Mouse (Mus musculus): ENCODE data around the gene Ifitm5. TPM values are rescaled to one million over a fixed set of nuclear protein-coding genes. Genes with fewer than 3 reads are reported as not detected.
"Not testable (repeated sequence)": the region's sequence is repeated elsewhere in the genome, so short reads cannot be mapped to it uniquely, and the experiment has no call there.

The Ifitm5 gene
- polyA plus RNA-seq, 1 experiment = 1.2 TPM

GRCm38 (mm10) chr7:140989022-140989421 lies 38.9 kb upstream of the Ifitm5 start:
- DNase-seq (ENCODE audit: low read depth in 1 of 2, low spot score in 2 of 2) = no peak
- no peak for TF ChIP-seq POLR2A (IDR thresholded peaks at IDR 0.05; ENCODE audit: low read depth, low read length)
- TF ChIP-seq CTCF (IDR thresholded peaks at IDR 0.05; ENCODE audit: extremely low read depth, insufficient read depth, insufficient read length, insufficient replicate concordance) = no peak
- H3K36me3 ChIP-seq (ENCODE audit: control insufficient read depth, insufficient read depth, low read length) = no peaks in the 10 kb centered on the region
- H3K27me3 ChIP-seq (ENCODE audit: control insufficient read depth, insufficient read depth, low read length) = no peaks in the 10 kb centered on the region
- H3K27ac ChIP-seq (ENCODE audit: insufficient read depth, low read length) = no peak overlapping the region
- H3K4me1 ChIP-seq (ENCODE audit: control insufficient read depth, insufficient read depth, insufficient read length) = peaks cover 4% of the 10 kb centered on the region; the same call in 1 of the 2 replicates
- WGBS = 85% methylated on average over 4 of the region's 4 CpGs
- no peak overlapping the region for H3K4me3 ChIP-seq (ENCODE audit: extremely low read depth, insufficient read depth, insufficient read length)

- TF ChIP-seq POLR2A (IDR thresholded peaks at IDR 0.05; ENCODE audit: low read depth, low read length) (no peak), CTCF (IDR thresholded peaks at IDR 0.05; ENCODE audit: extremely low read depth, insufficient read depth, insufficient read length, insufficient replicate concordance) (no peak)
- no peak overlapping the region for H3K27ac ChIP-seq (ENCODE audit: insufficient read depth, low read length)
- no peaks in the 10 kb centered on the region for H3K27me3 ChIP-seq (ENCODE audit: control insufficient read depth, insufficient read depth, low read length)
- no peaks in the 10 kb centered on the region for H3K36me3 ChIP-seq (ENCODE audit: control insufficient read depth, insufficient read depth, low read length)
- DNase-seq (ENCODE audit: low read depth in 1 of 2, low spot score in 2 of 2) = no peak
- 49% methylated on average over 17 of the region's 17 CpGs for WGBS
- no peak overlapping the region for H3K4me3 ChIP-seq (ENCODE audit: extremely low read depth, insufficient read depth, insufficient read length)
- peaks cover 4% of the 10 kb centered on the region; the same call in 1 of the 2 replicates for H3K4me1 ChIP-seq (ENCODE audit: control insufficient read depth, insufficient read depth, insufficient read length)
Observed at GRCm38 (mm10) chr7:140987182-140988138, 37.4 kb upstream of the Ifitm5 start.

GRCm38 (mm10) chr7:140982971-140983370 lies 32.9 kb upstream of the Ifitm5 start:
- 74% methylated on average over 7 of the region's 7 CpGs for WGBS
- no peaks in the 10 kb centered on the region; the same call in 1 of the 2 replicates for H3K4me1 ChIP-seq (ENCODE audit: control insufficient read depth, insufficient read depth, insufficient read length)
- H3K36me3 ChIP-seq (ENCODE audit: control insufficient read depth, insufficient read depth, low read length) = no peaks in the 10 kb centered on the region
- no peak overlapping the region for H3K4me3 ChIP-seq (ENCODE audit: extremely low read depth, insufficient read depth, insufficient read length)
- H3K27me3 ChIP-seq (ENCODE audit: control insufficient read depth, insufficient read depth, low read length) = no peaks in the 10 kb centered on the region
- TF ChIP-seq POLR2A (IDR thresholded peaks at IDR 0.05; ENCODE audit: low read depth, low read length) (no peak), CTCF (IDR thresholded peaks at IDR 0.05; ENCODE audit: extremely low read depth, insufficient read depth, insufficient read length, insufficient replicate concordance) (no peak)
- no peak for DNase-seq (ENCODE audit: low read depth in 1 of 2, low spot score in 2 of 2)
- H3K27ac ChIP-seq (ENCODE audit: insufficient read depth, low read length) = no peak overlapping the region

- TF ChIP-seq CTCF (IDR thresholded peaks at IDR 0.05; ENCODE audit: extremely low read depth, insufficient read depth, insufficient read length, insufficient replicate concordance) = no peak
- no peak for TF ChIP-seq POLR2A (IDR thresholded peaks at IDR 0.05; ENCODE audit: low read depth, low read length)
- DNase-seq (ENCODE audit: low read depth in 1 of 2, low spot score in 2 of 2) = no peak
- H3K36me3 ChIP-seq (ENCODE audit: control insufficient read depth, insufficient read depth, low read length) = no peaks in the 10 kb centered on the region
- WGBS = 33% methylated on average over 8 of the region's 8 CpGs
- H3K27me3 ChIP-seq (ENCODE audit: control insufficient read depth, insufficient read depth, low read length) = no peaks in the 10 kb centered on the region
- H3K27ac ChIP-seq (ENCODE audit: insufficient read depth, low read length) = no peak overlapping the region
- H3K4me1 ChIP-seq (ENCODE audit: control insufficient read depth, insufficient read depth, insufficient read length) = no peaks in the 10 kb centered on the region; the same call in 1 of the 2 replicates
- no peak overlapping the region for H3K4me3 ChIP-seq (ENCODE audit: extremely low read depth, insufficient read depth, insufficient read length)
Observed at GRCm38 (mm10) chr7:140981704-140982103, 31.6 kb upstream of the Ifitm5 start.

- not testable (repeated sequence) for H3K4me1 ChIP-seq (ENCODE audit: control insufficient read depth, insufficient read depth, insufficient read length); H3K36me3 ChIP-seq (ENCODE audit: control insufficient read depth, insufficient read depth, low read length); H3K4me3 ChIP-seq (ENCODE audit: extremely low read depth, insufficient read depth, insufficient read length); H3K27me3 ChIP-seq (ENCODE audit: control insufficient read depth, insufficient read depth, low read length); H3K27ac ChIP-seq (ENCODE audit: insufficient read depth, low read length); DNase-seq (ENCODE audit: low read depth in 1 of 2, low spot score in 2 of 2)
- 69% methylated on average over 9 of the region's 9 CpGs for WGBS
Observed at GRCm38 (mm10) chr7:140976720-140977119, 26.6 kb upstream of the Ifitm5 start.

GRCm38 (mm10) chr7:140975465-140975864 lies 25.4 kb upstream of the Ifitm5 start:
- no peaks in the 10 kb centered on the region for H3K27me3 ChIP-seq (ENCODE audit: control insufficient read depth, insufficient read depth, low read length)
- H3K4me3 ChIP-seq (ENCODE audit: extremely low read depth, insufficient read depth, insufficient read length) = no peak overlapping the region
- no peak for DNase-seq (ENCODE audit: low read depth in 1 of 2, low spot score in 2 of 2)
- H3K36me3 ChIP-seq (ENCODE audit: control insufficient read depth, insufficient read depth, low read length) = no peaks in the 10 kb centered on the region
- H3K4me1 ChIP-seq (ENCODE audit: control insufficient read depth, insufficient read depth, insufficient read length) = peaks cover 2% of the 10 kb centered on the region; the same call in 1 of the 2 replicates
- WGBS = 84% methylated on average over 3 of the region's 3 CpGs
- no peak for TF ChIP-seq POLR2A (IDR thresholded peaks at IDR 0.05; ENCODE audit: low read depth, low read length)
- TF ChIP-seq CTCF (IDR thresholded peaks at IDR 0.05; ENCODE audit: extremely low read depth, insufficient read depth, insufficient read length, insufficient replicate concordance) = no peak
- no peak overlapping the region for H3K27ac ChIP-seq (ENCODE audit: insufficient read depth, low read length)

GRCm38 (mm10) chr7:140974940-140975339 lies 24.8 kb upstream of the Ifitm5 start:
- TF ChIP-seq CTCF (IDR thresholded peaks at IDR 0.05; ENCODE audit: extremely low read depth, insufficient read depth, insufficient read length, insufficient replicate concordance) = no peak
- H3K4me3 ChIP-seq (ENCODE audit: extremely low read depth, insufficient read depth, insufficient read length) = no peak overlapping the region
- no peak for DNase-seq (ENCODE audit: low read depth in 1 of 2, low spot score in 2 of 2)
- 0 out of 2 replicates have a peak, but pooled peaks cover 2% of the 10 kb centered on the region for H3K4me1 ChIP-seq (ENCODE audit: control insufficient read depth, insufficient read depth, insufficient read length)
- 50% methylated on average over 9 of the region's 9 CpGs for WGBS
- no peaks in the 10 kb centered on the region for H3K36me3 ChIP-seq (ENCODE audit: control insufficient read depth, insufficient read depth, low read length)
- H3K27ac ChIP-seq (ENCODE audit: insufficient read depth, low read length) = no peak overlapping the region
- H3K27me3 ChIP-seq (ENCODE audit: control insufficient read depth, insufficient read depth, low read length) = no peaks in the 10 kb centered on the region
